Mouse (Mus musculus) G1E (cell line): ENCODE measurements around the gene Pdcd4. TPM values are rescaled to one million over a fixed set of nuclear protein-coding genes. Genes with fewer than 3 reads are reported as not detected.

Experiments
- ATAC-seq: 2 replicates; pipeline ENCODE4 v1.8.0; 2016; ENCODE audit warnings: mild to moderate bottlenecking; ENCODE audit not compliant: insufficient number of reproducible peaks, poor library complexity, low FRiP score, severe bottlenecking; ENCODE audit errors: extremely low read depth
- DNase-seq: peaks from one replicate; pipeline ENCODE4 v3.0.0; 2012; ENCODE audit warnings: low spot score
- H3K27me3 ChIP-seq: 2 replicates; pipeline ENCODE4 v1.6.1; 2012; ENCODE audit warnings: mild to moderate bottlenecking, low read length, inconsistent platforms; ENCODE audit not compliant: insufficient read depth
- H3K36me3 ChIP-seq: replicated peaks from 2 replicates; pipeline ENCODE3; 2012; ENCODE audit warnings: mild to moderate bottlenecking, inconsistent platforms
- H3K4me1 ChIP-seq: 2 replicates; pipeline ENCODE4 v1.6.1; 2012; ENCODE audit warnings: low read depth, low read length, inconsistent platforms, mixed read lengths; ENCODE audit not compliant: insufficient read depth
- H3K4me3 ChIP-seq: 2 replicates; pipeline ENCODE4 v1.5.1; 2012; ENCODE audit warnings: low read depth, mild to moderate bottlenecking, inconsistent platforms, low read length, moderate library complexity, mixed read lengths
- H3K9me3 ChIP-seq: replicated peaks from 2 replicates; pipeline ENCODE4 v1.6.1; 2012; ENCODE audit warnings: inconsistent platforms
- CTCF ChIP-seq: IDR thresholded peaks from 2 replicates; pipeline ENCODE4 v1.5.1; 2012; ENCODE audit warnings: low read depth, low read length, inconsistent platforms, mixed read lengths
- GATA1 ChIP-seq: IDR thresholded peaks from 2 replicates; pipeline ENCODE4 v1.6.1; 2012; ENCODE audit warnings: borderline replicate concordance, low read length, inconsistent platforms, mixed read lengths
- GATA2 ChIP-seq: IDR thresholded peaks from 2 replicates; pipeline ENCODE4 v1.6.1; 2012; ENCODE audit warnings: low read depth, low read length, inconsistent platforms, borderline replicate concordance
- POLR2AphosphoS5 ChIP-seq: IDR thresholded peaks from 2 replicates; pipeline ENCODE4 v1.6.1; 2012; ENCODE audit warnings: low read depth, low read length, inconsistent platforms; ENCODE audit not compliant: insufficient replicate concordance
- TAL1 ChIP-seq: conservative IDR thresholded peaks from 2 replicates; pipeline ENCODE4 v1.6.1; 2012; ENCODE audit warnings: low read depth, low read length, inconsistent platforms, mixed read lengths
- polyA plus RNA-seq: library from polyadenylated mRNA; stranded (reverse); fragments of >175 nt; gene quantifications from 2 replicates; pipeline ENCODE4 v1.2.3, GENCODE M21; 2012
- total RNA-seq, 2 experiments: library from RNA; stranded (forward) in 1 of 2; stranded (reverse) in 1 of 2; fragments of 200-1000 nt in 1 of 2; fragments of >200 nt in 1 of 2; fragmentation: Nextera tagmentation in 1 of 2; gene quantifications; 2 replicates each; pipeline ENCODE4 v1.2.3; 2014 to 2017

Pdcd4 gene
- total and polyA plus RNA-seq, 3 experiments = 93.3 to 270 (median 255) TPM

DNA sequence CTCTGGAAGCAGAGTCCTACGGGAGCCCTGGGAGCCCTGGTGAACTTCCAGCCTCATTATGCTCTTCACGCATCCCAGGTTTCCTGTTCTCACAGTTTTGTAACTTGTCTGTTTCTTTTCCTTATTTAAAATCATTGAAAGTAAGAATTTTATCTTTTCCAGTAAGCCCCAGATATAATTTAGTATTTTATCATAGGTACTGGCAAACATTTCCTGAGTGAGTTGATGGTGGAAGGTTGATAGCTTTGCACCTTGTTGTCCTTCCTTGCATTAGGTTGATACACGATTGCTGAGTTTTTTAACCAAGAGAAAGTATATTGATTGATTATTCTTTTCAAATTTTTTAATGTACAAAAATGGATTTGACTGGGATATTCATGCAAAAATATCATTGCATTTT, 77.2 kb downstream of the Pdcd4 start:
- DNase-seq = no peak

DNA sequence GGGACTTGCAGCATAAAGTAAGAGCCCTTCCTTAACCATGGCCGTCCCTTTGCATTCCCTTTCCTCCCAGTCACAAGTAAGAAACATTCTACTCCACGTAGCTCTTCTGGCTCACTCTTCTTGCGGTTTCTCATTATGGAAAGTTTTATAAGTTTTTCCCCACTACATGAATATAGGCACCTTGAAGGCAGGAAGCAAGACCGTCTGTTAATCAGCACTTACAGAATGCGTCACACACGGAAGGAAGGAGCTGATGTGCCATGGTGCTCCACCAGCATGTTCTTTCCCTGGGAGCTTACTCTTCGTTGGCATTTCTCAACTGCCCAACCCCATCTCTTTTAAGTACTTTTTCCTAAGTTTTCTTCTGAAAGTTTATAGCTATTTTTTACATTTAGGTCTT, 79.9 kb downstream of the Pdcd4 start:
- no peak for TF ChIP-seq POLR2AphosphoS5
- TF ChIP-seq GATA2 = no peak
- TF ChIP-seq CTCF = no peak
- no peak for TF ChIP-seq GATA1
- no peak for TF ChIP-seq TAL1
- no peak for ATAC-seq
- Histone ChIP-seq H3K27me3 (no peaks in the 10 kb centered on the region), H3K4me3 (no peak overlapping the region), H3K36me3 (peaks cover 31% of the 10 kb centered on the region), H3K9me3 (no peaks in the 10 kb centered on the region), H3K4me1 (peaks cover 11% of the 10 kb centered on the region)
- DNase-seq = no peak

More for the DNA sequence above, 77.2 kb downstream of the Pdcd4 start:
- ATAC-seq = no peak
- H3K4me3 ChIP-seq = no peak overlapping the region
- TF ChIP-seq TAL1 (no peak), GATA2 (no peak), POLR2AphosphoS5 (no peak), CTCF (no peak), GATA1 (no peak)
- H3K36me3 ChIP-seq = peaks cover 21% of the 10 kb centered on the region
- H3K4me1 ChIP-seq = peaks cover 19% of the 10 kb centered on the region
- H3K9me3 ChIP-seq = no peaks in the 10 kb centered on the region
- no peaks in the 10 kb centered on the region for H3K27me3 ChIP-seq

DNA sequence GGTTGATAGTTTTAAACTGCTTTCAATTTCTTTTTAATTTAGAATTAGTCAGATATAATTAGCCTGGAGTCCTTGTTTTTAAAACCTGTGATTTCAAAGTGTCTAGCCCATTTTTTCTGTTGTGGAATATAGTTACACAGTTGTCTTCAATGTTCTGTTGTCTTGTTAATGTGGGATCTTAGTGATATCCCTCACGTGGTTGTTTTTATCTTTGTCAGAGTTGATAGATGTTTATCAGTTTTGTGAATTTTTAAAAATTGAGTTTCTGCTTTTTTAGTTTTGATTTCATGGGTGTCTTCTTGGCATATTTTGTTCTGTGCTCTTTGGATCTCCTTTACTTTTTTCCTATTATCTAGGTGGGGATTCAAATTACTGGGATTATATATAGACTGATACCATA, 81.6 kb downstream of the Pdcd4 start:
- no peak for ATAC-seq
- H3K4me3 ChIP-seq = no peak overlapping the region
- DNase-seq = no peak
- peaks cover 28% of the 10 kb centered on the region for H3K36me3 ChIP-seq
- no peaks in the 10 kb centered on the region; the same call in 1 of the 2 replicates for H3K9me3 ChIP-seq
- TF ChIP-seq GATA2 (no peak), TAL1 (no peak), POLR2AphosphoS5 (no peak), CTCF (no peak), GATA1 (no peak)
- peaks cover 11% of the 10 kb centered on the region for H3K4me1 ChIP-seq
- no peaks in the 10 kb centered on the region for H3K27me3 ChIP-seq

Other genes with a start within 250 kb of the Pdcd4 start
- 1.1 and 2.3 TPM in 2 replicates for gene Rbm20, start 214.9 kb upstream of the Pdcd4 start, total RNA-seq (2014; fragmentation: Nextera tagmentation)
- 1.7 and 2.6 TPM in 2 replicates for gene Rbm20, start 214.9 kb upstream of the Pdcd4 start, total RNA-seq (2017)
- 0.35 and 0.36 TPM in 2 replicates for gene Rbm20, start 214.9 kb upstream of the Pdcd4 start, polyA plus RNA-seq
- 127 and 130 TPM in 2 replicates for gene Shoc2, start 52.1 kb downstream of the Pdcd4 start, total RNA-seq (2014; fragmentation: Nextera tagmentation)
- gene Shoc2, start 52.1 kb downstream of the Pdcd4 start, total RNA-seq (2017) = 123 and 124 TPM in 2 replicates
- 3.2 and 4.3 TPM in 2 replicates for gene Shoc2, start 52.1 kb downstream of the Pdcd4 start, polyA plus RNA-seq
- gene Bbip1, start 52.4 kb downstream of the Pdcd4 start, total RNA-seq (2014; fragmentation: Nextera tagmentation) = 56.2 and 69.1 TPM in 2 replicates
- 65.2 and 75.7 TPM in 2 replicates for gene Bbip1, start 52.4 kb downstream of the Pdcd4 start, total RNA-seq (2017)
- gene Bbip1, start 52.4 kb downstream of the Pdcd4 start, polyA plus RNA-seq = 4.5 and 5.7 TPM in 2 replicates
- gene Adra2a, start 151.9 kb downstream of the Pdcd4 start, total RNA-seq (2014; fragmentation: Nextera tagmentation) = 13.2 and 15.2 TPM in 2 replicates
- 8.2 and 8.7 TPM in 2 replicates for gene Adra2a, start 151.9 kb downstream of the Pdcd4 start, total RNA-seq (2017)
- 40.6 and 51.8 TPM in 2 replicates for gene Adra2a, start 151.9 kb downstream of the Pdcd4 start, polyA plus RNA-seq